Mouse (Mus musculus) kidney, postnatal 0 days (tissue): ENCODE data around the gene Stmn1. TPM values are rescaled to one million over a fixed set of nuclear protein-coding genes. Genes with fewer than 3 reads are reported as not detected.

ENCODE experiments used
- ATAC-seq: fragments of 200-750 bp; cut with Nextera tagmentation; replicated peaks from 2 replicates; pipeline ENCODE4 v1.8.0; 2017; ENCODE audit warnings: low read depth, moderate number of reproducible peaks, moderate TSS enrichment, moderate library complexity; ENCODE audit not compliant: low FRiP score
- DNase-seq: peaks from one replicate; pipeline ENCODE4 v3.0.0-alpha.2; 2016; ENCODE audit warnings: low spot score
- H3K27ac ChIP-seq: fragments of 300-500 bp; sonication (generic); 2 replicates; pipeline ENCODE4 v1.5.1; 2014; ENCODE audit warnings: mild to moderate bottlenecking
- H3K27me3 ChIP-seq: fragments of 300-500 bp; sonication (generic); 2 replicates; pipeline ENCODE4 v1.6.1; 2014; ENCODE audit warnings: low read length, mixed read lengths; ENCODE audit not compliant: insufficient read depth
- H3K36me3 ChIP-seq: fragments of 300-500 bp; sonication (generic); 2 replicates; pipeline ENCODE4 v1.6.1; 2014; ENCODE audit warnings: low read length, mixed read lengths; ENCODE audit not compliant: insufficient read depth
- H3K4me1 ChIP-seq: fragments of 300-500 bp; sonication (generic); replicated peaks from 2 replicates; pipeline ENCODE4 v1.6.1; 2014; ENCODE audit warnings: antibody characterized with exemption, low read length, mixed read lengths; ENCODE audit not compliant: insufficient read depth
- H3K4me2 ChIP-seq: fragments of 300-500 bp; sonication (generic); 2 replicates; pipeline ENCODE4 v1.6.1; 2014; ENCODE audit warnings: mild to moderate bottlenecking, low read length, moderate library complexity, mixed read lengths
- H3K4me3 ChIP-seq: fragments of 300-500 bp; sonication (generic); replicated peaks from 2 replicates; pipeline ENCODE4 v1.5.1; 2014; ENCODE audit warnings: low read depth, low read length
- H3K9ac ChIP-seq: fragments of 300-500 bp; sonication (generic); 2 replicates; pipeline ENCODE4 v1.6.1; 2014; ENCODE audit warnings: low read depth, low read length
- H3K9me3 ChIP-seq: fragments of 300-500 bp; sonication (generic); replicated peaks from 2 replicates; pipeline ENCODE4 v1.6.1; 2016; ENCODE audit warnings: low read length, inconsistent platforms, mixed read lengths
- CTCF ChIP-seq: IDR thresholded peaks from 2 replicates; pipeline ENCODE4 v1.5.1; 2016; ENCODE audit warnings: antibody characterized with exemption, low read depth, mild to moderate bottlenecking, moderate library complexity
- WGBS: fragments of 180-500 bp; shearing (Covaris S2); extraction: QIAGEN DNeasy Blood & Tissue Kit; methylation state at CpG from one replicate; pipeline ENCODE4 v1.1.7; 2014; 5-methylcytosine and 5-hydroxymethylcytosine counted together
- polyA plus RNA-seq: library from polyadenylated mRNA; unstranded; fragments of >200 nt; fragmentation: Nextera tagmentation; extraction: Ambion mirVana; gene quantifications from 2 replicates; pipeline ENCODE4 v1.2.1, GENCODE M21; 2015

Gene Stmn1
- polyA plus RNA-seq, 1 experiment from 2014 or later, result 926 TPM

GRCm38 (mm10) chr4:134455310-134455709, 12.8 kb upstream of the Stmn1 start:
- H3K4me3 ChIP-seq, result no peak overlapping the region
- peak; percentile 48 for DNase-seq
- WGBS, result 23% methylated on average over 6 of the region's 6 CpGs
- no peak overlapping the region for H3K9ac ChIP-seq
- H3K4me2 ChIP-seq, result no peak overlapping the region
- 0 out of 2 replicates have a peak, but pooled peaks cover 3% of the 10 kb centered on the region for H3K4me1 ChIP-seq
- no peaks in the 10 kb centered on the region for H3K36me3 ChIP-seq
- 0 out of 2 replicates have a peak overlapping the region, but pooled peaks have one; percentile 38 for H3K27ac ChIP-seq
- no peaks in the 10 kb centered on the region for H3K9me3 ChIP-seq
- ATAC-seq, result no peak
- peaks cover 6% of the 10 kb centered on the region; the same call in 1 of the 2 replicates for H3K27me3 ChIP-seq
- no peak for TF ChIP-seq CTCF

GRCm38 (mm10) chr4:134457130-134457825, 10.8 kb upstream of the Stmn1 start:
- Histone ChIP-seq H3K27ac (no peak overlapping the region), H3K4me2 (no peak overlapping the region), H3K9ac (no peak overlapping the region), H3K4me3 (no peak overlapping the region), H3K4me1 (no peaks in the 10 kb centered on the region), H3K9me3 (no peaks in the 10 kb centered on the region), H3K27me3 (peaks cover 6% of the 10 kb centered on the region; the same call in 1 of the 2 replicates), H3K36me3 (no peaks in the 10 kb centered on the region)
- DNase-seq, result no peak
- no peak for ATAC-seq
- 49% methylated on average over 7 of the region's 7 CpGs for WGBS
- TF ChIP-seq CTCF, result no peak

- H3K9me3 ChIP-seq, result no peaks in the 10 kb centered on the region
- ATAC-seq (no peak), DNase-seq (no peak)
- H3K27ac ChIP-seq, result no peak overlapping the region
- no peak overlapping the region for H3K4me3 ChIP-seq
- no peak for TF ChIP-seq CTCF
- H3K4me2 ChIP-seq, result no peak overlapping the region
- no peak overlapping the region for H3K9ac ChIP-seq
- peaks cover 2% of the 10 kb centered on the region; the same call in 1 of the 2 replicates for H3K27me3 ChIP-seq
- H3K4me1 ChIP-seq, result no peaks in the 10 kb centered on the region
- no peaks in the 10 kb centered on the region for H3K36me3 ChIP-seq
- WGBS, result 71% methylated on average over 5 of the region's 5 CpGs
Measured at GRCm38 (mm10) chr4:134458856-134459255, 9.3 kb upstream of the Stmn1 start.

- DNase-seq, result no peak
- no peaks in the 10 kb centered on the region for H3K4me1 ChIP-seq
- no peak overlapping the region for H3K27ac ChIP-seq
- no peak overlapping the region for H3K4me3 ChIP-seq
- WGBS, result 62% methylated on average over 10 of the region's 10 CpGs
- H3K36me3 ChIP-seq, result no peaks in the 10 kb centered on the region
- H3K9me3 ChIP-seq, result no peaks in the 10 kb centered on the region
- no peak overlapping the region for H3K9ac ChIP-seq
- no peak for ATAC-seq
- no peaks in the 10 kb centered on the region for H3K27me3 ChIP-seq
- no peak for TF ChIP-seq CTCF
- H3K4me2 ChIP-seq, result no peak overlapping the region
Measured at GRCm38 (mm10) chr4:134460277-134460676, 7.8 kb upstream of the Stmn1 start.

GRCm38 (mm10) chr4:134461252-134461651, 6.9 kb upstream of the Stmn1 start:
- Histone ChIP-seq H3K9ac (no peak overlapping the region), H3K4me2 (no peak overlapping the region), H3K27me3 (no peaks in the 10 kb centered on the region), H3K9me3 (no peaks in the 10 kb centered on the region), H3K36me3 (no peaks in the 10 kb centered on the region), H3K4me1 (no peaks in the 10 kb centered on the region), H3K4me3 (no peak overlapping the region), H3K27ac (no peak overlapping the region)
- TF ChIP-seq CTCF, result no peak
- no peak for DNase-seq
- 69% methylated on average over 5 of the region's 5 CpGs for WGBS
- no peak for ATAC-seq

- H3K4me2 ChIP-seq, result no peak overlapping the region
- no peak overlapping the region for H3K27ac ChIP-seq
- no peaks in the 10 kb centered on the region for H3K27me3 ChIP-seq
- no peak for DNase-seq
- H3K36me3 ChIP-seq, result no peaks in the 10 kb centered on the region
- no peak for ATAC-seq
- H3K4me3 ChIP-seq, result no peak overlapping the region
- no peak for TF ChIP-seq CTCF
- H3K9ac ChIP-seq, result no peak overlapping the region
- no peaks in the 10 kb centered on the region for H3K9me3 ChIP-seq
- H3K4me1 ChIP-seq, result peaks cover 6% of the 10 kb centered on the region; the same call in 1 of the 2 replicates
- 52% methylated on average over 12 of the region's 12 CpGs for WGBS
Measured at GRCm38 (mm10) chr4:134465789-134466188, 2.3 kb upstream of the Stmn1 start.
